Mouse (Mus musculus) intestine, embryonic 16.5 days (tissue): ENCODE results near the gene Jph3. TPM values are rescaled to one million over a fixed set of nuclear protein-coding genes. Genes with fewer than 3 reads are reported as not detected.

Experiments used
- polyA plus RNA-seq: library from polyadenylated mRNA; unstranded; fragments of >200 nt; fragmentation: Nextera tagmentation; extraction: Ambion mirVana; gene quantifications from 2 replicates; pipeline ENCODE4 v1.2.1, GENCODE M21; 2015

Jph3 gene
- polyA plus RNA-seq, 1 experiment from 2014 or later: 2.8 TPM

Other genes with a start within 250 kb of the Jph3 start
- not detected in 2 replicates for gene 1700018B08Rik, start 185.3 kb upstream of the Jph3 start, polyA plus RNA-seq
- gene Fbxo31, start 150.8 kb upstream of the Jph3 start, polyA plus RNA-seq: 8.6 and 10.6 TPM in 2 replicates
- 190 and 192 TPM in 2 replicates for gene Map1lc3b, start 139.3 kb upstream of the Jph3 start, polyA plus RNA-seq
- gene Zcchc14, start 76.7 kb upstream of the Jph3 start, polyA plus RNA-seq: 7.7 and 9.5 TPM in 2 replicates
- gene Klhdc4, start 99.9 kb downstream of the Jph3 start, polyA plus RNA-seq: 35.5 and 38.8 TPM in 2 replicates
- 11.6 and 12.5 TPM in 2 replicates for gene Slc7a5, start 178.1 kb downstream of the Jph3 start, polyA plus RNA-seq
- 0.31 and 0.70 TPM in 2 replicates for gene Car5a, start 215.3 kb downstream of the Jph3 start, polyA plus RNA-seq
- 36.3 and 36.6 TPM in 2 replicates for gene Banp, start 220.1 kb downstream of the Jph3 start, polyA plus RNA-seq